In the genomic region with DNA sequence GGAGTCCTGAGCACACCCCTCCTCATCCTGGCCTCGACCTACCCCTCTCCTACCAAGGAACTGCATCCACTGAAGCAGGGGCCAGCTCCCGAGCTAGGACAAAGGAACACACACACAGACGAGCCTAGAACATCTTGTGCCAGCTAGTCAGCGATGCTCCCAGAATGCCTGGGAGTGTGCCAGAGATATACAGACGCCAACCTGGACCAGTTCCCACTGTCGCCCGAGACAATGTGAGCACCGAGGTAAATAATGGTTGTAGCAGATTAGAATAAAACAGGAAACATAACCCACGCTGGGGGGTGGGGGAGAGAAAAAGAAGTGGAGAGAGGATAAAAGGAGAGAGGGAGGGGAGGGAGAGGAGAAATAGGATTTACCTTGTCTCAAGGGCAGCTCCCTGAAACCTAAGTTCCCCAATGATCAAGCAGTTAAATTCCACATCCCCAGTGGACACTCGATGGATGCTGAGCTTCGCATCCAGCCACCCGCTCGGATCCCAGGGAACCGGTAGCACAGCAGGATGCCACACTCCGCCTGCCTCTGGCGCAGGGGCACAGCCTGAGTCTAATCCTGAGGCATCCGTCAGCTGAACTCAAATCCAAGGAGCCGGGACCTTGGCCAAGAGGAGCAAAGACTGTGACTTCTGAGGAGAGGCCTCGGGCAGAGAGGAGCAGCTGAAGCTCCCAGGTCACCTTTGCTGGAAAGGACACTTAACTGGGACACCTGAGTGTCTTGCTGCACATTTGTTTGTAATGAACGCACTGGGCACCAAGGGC, we compare ENCODE assay signal across 9 mouse cellular contexts. TPM values are rescaled to one million over a fixed set of nuclear protein-coding genes. Genes with fewer than 3 reads are reported as not detected.
A peak's percentile ranks its signal among the peaks of the same experiment; 100 is the strongest.
DNase-seq lines count a peak whose midpoint lies in the region; ATAC-seq and TF ChIP-seq lines count a peak whose summit lies in the region.
"Had no signal": no experiment of that assay in that cellular context is flagged by ENCODE, and none has a peak within 500 bp of the region (broad histone marks: within the 10 kb centered on the region; RNA-seq: fewer than 3 reads in every experiment).

No protein-coding gene starts in this region.

- H3K27ac ChIP-seq in heart, postnatal 0 days (ENCODE audit: low read depth) = no peak overlapping the region
- no peak overlapping the region for H3K27ac ChIP-seq in gastrocnemius, adult 2 months
- H3K27ac ChIP-seq: heart, embryonic 15.5 days had no signal

- ATAC-seq in cerebellum, adult (ENCODE audit: insufficient number of reproducible peaks, low FRiP score, low TSS enrichment) = no peak
- ATAC-seq in heart, postnatal 0 days (ENCODE audit: insufficient read depth, low read depth) = peak; percentile 59

- no peaks in the 10 kb centered on the region for H3K27me3 ChIP-seq in heart, postnatal 0 days (ENCODE audit: control insufficient read depth, insufficient read depth, low read length)
- H3K27me3 ChIP-seq: heart, embryonic 15.5 days had no signal

- no peak for TF ChIP-seq CTCF in heart, postnatal 0 days (IDR thresholded peaks at IDR 0.05; ENCODE audit: low read depth)
- no peak for TF ChIP-seq CTCF in gastrocnemius, adult 2 months (IDR thresholded peaks at IDR 0.05)

- peak; percentile 45 for DNase-seq in cerebellum, adult 11 months
- DNase-seq in MN1 (ENCODE audit: low spot score) = peak; percentile 40
- DNase-seq in heart, postnatal 0 days (ENCODE audit: low spot score) = peak; percentile 62
- peak; percentile 88 for DNase-seq in left cerebral cortex, postnatal 4 days
- peak; percentile 79 for DNase-seq in testis, postnatal 10 days (ENCODE audit: low spot score)
- no peak for DNase-seq in yolk sac, embryonic 10.5 days (ENCODE audit: low spot score)
- DNase-seq in gastrocnemius, adult 2 months = no peak

- no peak overlapping the region for H3K4me3 ChIP-seq in heart, postnatal 0 days (ENCODE audit: low read depth, low read length)
- H3K4me3 ChIP-seq in gastrocnemius, adult 2 months = no peak overlapping the region
- H3K4me3 ChIP-seq: heart, embryonic 15.5 days had no signal

- H3K4me1 ChIP-seq in heart, postnatal 0 days (ENCODE audit: control insufficient read depth, insufficient read depth) = peaks cover 41% of the 10 kb centered on the region

- H3K4me2 ChIP-seq in heart, postnatal 0 days (ENCODE audit: low read depth, low read length) = no peak overlapping the region
- H3K4me2 ChIP-seq: heart, embryonic 15.5 days had no signal

- intact Hi-C loops in left cerebral cortex, postnatal 4 days (cut with DNase I) = no loop called here
- intact Hi-C loops in gastrocnemius, adult 2 months (cut with DNase I) = no loop called here

- 50% methylated on average over 20 of the region's 20 CpGs for WGBS in heart, postnatal 0 days

- H3K9me3 ChIP-seq in heart, postnatal 0 days (replicated peaks; ENCODE audit: control insufficient read depth, low read length) = no peaks in the 10 kb centered on the region
- H3K9me3 ChIP-seq: heart, embryonic 15.5 days had no signal

- TF ChIP-seq EP300 in heart, postnatal 0 days (IDR thresholded peaks at IDR 0.05; ENCODE audit: low read depth) = no peak

- H3K36me3 ChIP-seq in heart, postnatal 0 days (replicated peaks; ENCODE audit: control insufficient read depth, insufficient read depth, low read length) = no peaks in the 10 kb centered on the region
- H3K36me3 ChIP-seq: heart, embryonic 15.5 days had no signal

- no peak overlapping the region for H3K9ac ChIP-seq in heart, postnatal 0 days (replicated peaks; ENCODE audit: low read depth, low read length)
- H3K9ac ChIP-seq: heart, embryonic 15.5 days had no signal

RNA-seq across cellular contexts. Expression of gene Vav2, which starts 5.4 kb away (rescaled TPM):
- total RNA-seq in heart, postnatal 0 days (2014; rRNA removed; ENCODE audit: low replicate concordance) = 15.6 and 16.8 TPM in 2 replicates
- polyA plus RNA-seq in heart, postnatal 0 days (2015; fragmentation: Nextera tagmentation; extraction: Ambion mirVana) = 2.3 and 2.4 TPM in 2 replicates
- 10 to 100 TPM; 59.2 to 60.4 TPM for total RNA-seq in left cerebral cortex, postnatal 4 days (2021)
- total RNA-seq in gastrocnemius, adult 2 months (2021) = 1 to 10 TPM; 2.0 to 4.3 TPM

RNA-seq across cellular contexts. Expression of gene Brd3os, which starts 20.6 kb away (rescaled TPM):
- 0.11 and 1.0 TPM in 2 replicates for total RNA-seq in heart, postnatal 0 days (2014; rRNA removed; ENCODE audit: low replicate concordance)
- 1.9 and 2.2 TPM in 2 replicates for polyA plus RNA-seq in heart, postnatal 0 days (2015; fragmentation: Nextera tagmentation; extraction: Ambion mirVana)
- 10 to 100 TPM; 23.6 to 27.2 TPM for total RNA-seq in left cerebral cortex, postnatal 4 days (2021)
- total RNA-seq in gastrocnemius, adult 2 months (2021) = 1 to 10 TPM in 1 of 2 experiments, under 1 TPM in 1; 0.61 to 1.0 TPM

Comparison
In these comparisons a context has a peak if more than half of its experiments do, and no peak if none do; other contexts are left out.
1. DNase-seq: peak in cerebellum, adult 11 months (single experiment), MN1 (single experiment), heart, postnatal 0 days (single experiment), left cerebral cortex, postnatal 4 days (single experiment) and testis, postnatal 10 days (single experiment); none in yolk sac, embryonic 10.5 days (single experiment) and gastrocnemius, adult 2 months (single experiment).
2. RNA of gene Brd3os, which starts 20.6 kb away (total RNA-seq): 23.6 to 27.2 TPM in left cerebral cortex, postnatal 4 days; 0.61 to 1.0 TPM in gastrocnemius, adult 2 months and 0.11 to 1.0 TPM in heart, postnatal 0 days; every median in the first group is over 10 times any median in the second.